Mouse (Mus musculus) CH12.LX (cell line): ENCODE measurements at regions not wholly inside any gene's neighbourhood (a gene's known extent, or its start where the extent isn't known, plus 50 kb on each side); places are given as distances from the start of the nearest gene placed in this dataset.

ENCODE experiments used
- CTCF ChIP-seq, 2 experiments: IDR thresholded peaks in 1 of 2; conservative IDR thresholded peaks in 1 of 2; 2 replicates each; pipeline ENCODE4 v1.5.1; 2011 to 2012; ENCODE audit warnings: low read depth in 2 of 2, low read length in 2 of 2, improper control_type of control experiment in 1 of 2, inconsistent platforms in 1 of 2, mild to moderate bottlenecking in 1 of 2, moderate library complexity in 1 of 2
- POLR2A ChIP-seq: IDR thresholded peaks from 2 replicates; pipeline ENCODE4 v1.6.1; 2011; ENCODE audit warnings: low read depth, mild to moderate bottlenecking, improper control_type of control experiment, low read length
- RCOR1 ChIP-seq: conservative IDR thresholded peaks from 2 replicates; pipeline ENCODE4 v1.6.1; 2012; ENCODE audit warnings: low read depth, mild to moderate bottlenecking, inconsistent platforms, low read length, improper control_type of control experiment
- TCF12 ChIP-seq: IDR thresholded peaks from 2 replicates; pipeline ENCODE4 v1.6.1; 2014; ENCODE audit warnings: low read depth, mild to moderate bottlenecking, inconsistent platforms, low read length, improper control_type of control experiment
- ZC3H11A ChIP-seq: IDR thresholded peaks from 2 replicates; pipeline ENCODE4 v1.6.1; 2012; ENCODE audit warnings: low read depth, mild to moderate bottlenecking, inconsistent platforms, low read length, improper control_type of control experiment

DNA sequence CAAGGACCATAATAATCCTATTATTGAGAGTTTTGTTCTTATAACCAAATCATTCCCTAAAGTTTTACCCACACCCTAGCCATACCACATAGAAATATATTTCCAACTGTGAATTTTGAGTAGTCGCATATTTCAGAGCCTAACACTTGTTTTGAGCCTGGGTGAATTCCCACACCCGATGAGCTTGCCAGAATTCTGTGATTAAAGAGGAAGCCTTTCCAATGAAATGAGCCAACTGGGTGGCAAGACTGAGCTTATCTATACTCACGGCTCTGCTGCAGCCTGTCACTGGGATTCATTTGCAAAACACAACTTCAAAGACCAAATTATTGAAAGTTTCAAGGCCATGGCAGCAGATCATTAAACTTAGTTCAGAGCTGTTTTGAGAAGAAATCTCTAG lies 582.3 kb upstream of the Fam98a start:
- TF ChIP-seq ZC3H11A (no peak), RCOR1 (no peak), CTCF (conservative IDR thresholded peaks at IDR 0.05 in 1 of 2, IDR thresholded peaks at IDR 0.05 in 1 of 2; ENCODE audit: low read depth in 2 of 2, low read length in 2 of 2) (no peak), POLR2A (no peak), TCF12 (no peak)
